Mouse (Mus musculus) heart, adult 2 months (tissue): ENCODE measurements around the gene Zfp523. TPM values are rescaled to one million over a fixed set of nuclear protein-coding genes. Genes with fewer than 3 reads are reported as not detected.

Source experiments
- DNase-seq, 2 experiments: peaks; one replicate each; pipeline ENCODE4 v3.0.0; 2021
- H3K27ac ChIP-seq: fragments of 200-600 bp; 2 replicates; pipeline ENCODE4 v1.8.1; 2022
- H3K27me3 ChIP-seq: fragments of 200-500 bp; 2 replicates; pipeline ENCODE4 v1.6.1; 2012; ENCODE audit warnings: mild to moderate bottlenecking, low read length, inconsistent platforms, mixed read lengths; ENCODE audit not compliant: control insufficient read depth, insufficient read depth
- H3K36me3 ChIP-seq: fragments of 200-500 bp; 2 replicates; pipeline ENCODE4 v1.6.1; 2012; ENCODE audit warnings: low read length, inconsistent platforms; ENCODE audit not compliant: control insufficient read depth, insufficient read depth
- H3K4me1 ChIP-seq: fragments of 200-500 bp; 2 replicates; pipeline ENCODE4 v1.6.1; 2011; ENCODE audit warnings: low read length; ENCODE audit not compliant: control insufficient read depth, insufficient read depth
- H3K4me3 ChIP-seq: fragments of 200-600 bp; 2 replicates; pipeline ENCODE4 v1.8.1; 2022
- H3K79me2 ChIP-seq: fragments of 200-500 bp; replicated peaks from 2 replicates; pipeline ENCODE4 v1.6.1; 2012; ENCODE audit warnings: mild to moderate bottlenecking, inconsistent platforms, low read length, moderate library complexity, mixed read lengths; ENCODE audit not compliant: control insufficient read depth, insufficient read depth
- H3K9ac ChIP-seq: fragments of 200-500 bp; 2 replicates; pipeline ENCODE4 v1.6.1; 2012; ENCODE audit warnings: low read depth, mild to moderate bottlenecking, control low read depth, inconsistent platforms, low read length, mixed read lengths
- CTCF ChIP-seq: fragments of 200-600 bp; IDR thresholded peaks from 2 replicates; pipeline ENCODE4 v1.8.1; 2022; ENCODE audit warnings: antibody characterized with exemption, mild to moderate bottlenecking, moderate library complexity
- EP300 ChIP-seq: fragments of 200-500 bp; IDR thresholded peaks from 2 replicates; pipeline ENCODE4 v1.6.1; 2011; ENCODE audit warnings: low read depth, low read length, control low read depth; ENCODE audit not compliant: insufficient read depth
- POLR2A ChIP-seq: fragments of 200-500 bp; IDR thresholded peaks from 2 replicates; pipeline ENCODE4 v1.6.1; 2011; ENCODE audit warnings: mild to moderate bottlenecking, low read depth, low read length, control low read depth; ENCODE audit not compliant: insufficient read depth
- WGBS: fragments of 180-500 bp; shearing (Covaris S2); methylation state at CpG from one replicate; pipeline ENCODE4 v1.1.7; 2018; 5-methylcytosine and 5-hydroxymethylcytosine counted together
- intact Hi-C: fragments of 180-260 bp; cut with DNase I; formaldehyde crosslinking; loops from one replicate; pipeline ENCODE4 v1.15.1; 2025
- polyA plus RNA-seq: library from polyadenylated mRNA; depleted of rRNA; stranded (reverse); fragments of >200 nt; gene quantifications from 2 replicates; pipeline ENCODE4 v1.2.3, GENCODE M21; 2012
- total RNA-seq, 2 experiments: library from RNA; stranded (reverse); gene quantifications; 2 replicates each; pipeline ENCODE4 v1.2.3; 2021

Gene Zfp523
- total and polyA plus RNA-seq, 3 experiments = 12.4 to 30.8 (median 12.5) TPM

- Histone ChIP-seq H3K4me3 (no peak overlapping the region), H3K9ac (no peak overlapping the region), H3K4me1 (no peaks in the 10 kb centered on the region), H3K27me3 (no peaks in the 10 kb centered on the region), H3K79me2 (no peaks in the 10 kb centered on the region), H3K36me3 (no peaks in the 10 kb centered on the region), H3K27ac (no peak overlapping the region)
- intact Hi-C loops = no loop called here
- DNase-seq = no peak
- TF ChIP-seq CTCF (no peak), EP300 (no peak), POLR2A (no peak)
- WGBS = 22% methylated on average over 5 of the region's 5 CpGs
These were observed 40.7 kb upstream of the Zfp523 start for GRCm38 (mm10) chr17:28136266-28136665.

GRCm38 (mm10) chr17:28138013-28138412 is 38.9 kb upstream of the Zfp523 start:
- H3K4me3 ChIP-seq = no peak overlapping the region
- WGBS = 88% methylated on average over 8 of the region's 8 CpGs
- H3K36me3 ChIP-seq = no peaks in the 10 kb centered on the region
- 0 out of 2 replicates have a peak, but pooled peaks cover 2% of the 10 kb centered on the region for H3K4me1 ChIP-seq
- intact Hi-C loops = no loop called here
- H3K9ac ChIP-seq = no peak overlapping the region
- no peak overlapping the region for H3K27ac ChIP-seq
- TF ChIP-seq CTCF = no peak
- no peak for TF ChIP-seq POLR2A
- no peak for TF ChIP-seq EP300
- no peaks in the 10 kb centered on the region for H3K79me2 ChIP-seq
- no peak for DNase-seq
- peaks cover 12% of the 10 kb centered on the region for H3K27me3 ChIP-seq

- intact Hi-C loops = no loop called here
- Histone ChIP-seq H3K27me3 (peaks cover 13% of the 10 kb centered on the region), H3K36me3 (no peaks in the 10 kb centered on the region), H3K9ac (no peak overlapping the region), H3K27ac (no peak overlapping the region), H3K4me1 (0 out of 2 replicates have a peak, but pooled peaks cover 2% of the 10 kb centered on the region), H3K79me2 (no peaks in the 10 kb centered on the region), H3K4me3 (no peak overlapping the region)
- DNase-seq = no peak
- no peak for TF ChIP-seq EP300
- WGBS = 67% methylated on average over 9 of the region's 9 CpGs
These were observed 38.2 kb upstream of the Zfp523 start for GRCm38 (mm10) chr17:28138685-28139084.

GRCm38 (mm10) chr17:28140431-28141204 is 36.3 kb upstream of the Zfp523 start:
- Histone ChIP-seq H3K27me3 (peaks cover 21% of the 10 kb centered on the region), H3K4me1 (0 out of 2 replicates have a peak, but pooled peaks cover 2% of the 10 kb centered on the region), H3K36me3 (no peaks in the 10 kb centered on the region), H3K79me2 (no peaks in the 10 kb centered on the region), H3K27ac (no peak overlapping the region), H3K4me3 (no peak overlapping the region), H3K9ac (no peak overlapping the region)
- intact Hi-C loops = no loop called here
- TF ChIP-seq EP300 (no peak), CTCF (no peak), POLR2A (no peak)
- no peak for DNase-seq
- WGBS = 34% methylated on average over 13 of the region's 13 CpGs

- intact Hi-C loops = no loop called here
These were observed 35.7 kb upstream of the Zfp523 start for GRCm38 (mm10) chr17:28141205-28141650.

More at GRCm38 (mm10) chr17:28141205-28141650, 35.7 kb upstream of the Zfp523 start:
- no peaks in the 10 kb centered on the region for H3K79me2 ChIP-seq
- H3K4me1 ChIP-seq = 0 out of 2 replicates have a peak, but pooled peaks cover 2% of the 10 kb centered on the region
- 7% methylated on average over 15 of the region's 15 CpGs for WGBS
- no peak overlapping the region for H3K9ac ChIP-seq
- H3K27me3 ChIP-seq = peaks cover 21% of the 10 kb centered on the region
- H3K4me3 ChIP-seq = no peak overlapping the region
- H3K27ac ChIP-seq = no peak overlapping the region
- no peak for TF ChIP-seq POLR2A
- no peak for TF ChIP-seq CTCF
- no peak for TF ChIP-seq EP300
- no peak for DNase-seq
- no peaks in the 10 kb centered on the region for H3K36me3 ChIP-seq
